In genomic region chr1:43145388-43145787, GRCm38 (mm10) we compare ENCODE assay signal across 27 mouse cellular contexts. TPM values are rescaled to one million over a fixed set of nuclear protein-coding genes. Genes with fewer than 3 reads are reported as not detected.
DNase-seq lines count a peak whose midpoint lies in the region; ATAC-seq and TF ChIP-seq lines count a peak whose summit lies in the region.
"Had no signal": no experiment of that assay in that cellular context is flagged by ENCODE, and none has a peak within 500 bp of the region (broad histone marks: within the 10 kb centered on the region; RNA-seq: fewer than 3 reads in every experiment).

No protein-coding gene starts in this region.

- no peaks in the 10 kb centered on the region for H3K27me3 ChIP-seq in forebrain, embryonic 11.5 days (ENCODE audit: control insufficient read depth, insufficient read depth, low read length)
- no peaks in the 10 kb centered on the region for H3K27me3 ChIP-seq in forebrain, embryonic 10.5 days (ENCODE audit: poor library complexity, severe bottlenecking)
- H3K27me3 ChIP-seq in heart, postnatal 0 days (ENCODE audit: control insufficient read depth, insufficient read depth, low read length) = no peaks in the 10 kb centered on the region
- H3K27me3 ChIP-seq in heart, embryonic 11.5 days (ENCODE audit: control insufficient read depth, insufficient read depth, low read length) = no peaks in the 10 kb centered on the region
- no peaks in the 10 kb centered on the region for H3K27me3 ChIP-seq in intestine, postnatal 0 days (replicated peaks; ENCODE audit: control insufficient read depth, insufficient read depth, low read length)
- no peaks in the 10 kb centered on the region for H3K27me3 ChIP-seq in stomach, postnatal 0 days (ENCODE audit: control insufficient read depth, insufficient read depth, low read length)
- H3K27me3 ChIP-seq in midbrain, embryonic 15.5 days (replicated peaks) = no peaks in the 10 kb centered on the region
- H3K27me3 ChIP-seq: hindbrain, embryonic 15.5 days; kidney, embryonic 15.5 days; limb, embryonic 15.5 days; neural tube, embryonic 12.5 days had no signal

- TF ChIP-seq EP300 in heart, postnatal 0 days (IDR thresholded peaks at IDR 0.05; ENCODE audit: low read depth) = no peak
- no peak for TF ChIP-seq EP300 in stomach, postnatal 0 days (optimal IDR thresholded peaks at IDR 0.05)

- no peak overlapping the region for H3K4me2 ChIP-seq in forebrain, embryonic 11.5 days (ENCODE audit: low read depth, low read length, severe bottlenecking)
- no peak overlapping the region for H3K4me2 ChIP-seq in heart, postnatal 0 days (ENCODE audit: low read depth, low read length)
- H3K4me2 ChIP-seq in heart, embryonic 11.5 days = no peak overlapping the region
- no peak overlapping the region; the same call in 1 of the 2 replicates for H3K4me2 ChIP-seq in intestine, postnatal 0 days (replicated peaks; ENCODE audit: low read depth)
- H3K4me2 ChIP-seq in stomach, postnatal 0 days (replicated peaks; ENCODE audit: low read depth) = no peak overlapping the region
- H3K4me2 ChIP-seq in midbrain, embryonic 15.5 days = no peak overlapping the region
- H3K4me2 ChIP-seq: hindbrain, embryonic 15.5 days; kidney, embryonic 15.5 days; limb, embryonic 15.5 days; lung, embryonic 14.5 days; neural tube, embryonic 12.5 days had no signal

- H3K9me3 ChIP-seq in forebrain, embryonic 11.5 days (ENCODE audit: control insufficient read depth, low read length) = no peaks in the 10 kb centered on the region
- H3K9me3 ChIP-seq in forebrain, embryonic 10.5 days = no peaks in the 10 kb centered on the region
- no peaks in the 10 kb centered on the region for H3K9me3 ChIP-seq in heart, postnatal 0 days (replicated peaks; ENCODE audit: control insufficient read depth, low read length)
- no peaks in the 10 kb centered on the region for H3K9me3 ChIP-seq in heart, embryonic 11.5 days (replicated peaks; ENCODE audit: control insufficient read depth, low read length)
- H3K9me3 ChIP-seq in intestine, postnatal 0 days (ENCODE audit: control insufficient read depth) = no peaks in the 10 kb centered on the region
- no peaks in the 10 kb centered on the region for H3K9me3 ChIP-seq in stomach, postnatal 0 days (ENCODE audit: control insufficient read depth, low read length)
- no peaks in the 10 kb centered on the region for H3K9me3 ChIP-seq in midbrain, embryonic 15.5 days
- H3K9me3 ChIP-seq: hindbrain, embryonic 15.5 days; kidney, embryonic 15.5 days; limb, embryonic 15.5 days; neural tube, embryonic 12.5 days had no signal

- H3K4me1 ChIP-seq in forebrain, embryonic 11.5 days (replicated peaks; ENCODE audit: control insufficient read depth, insufficient read depth, low read length) = no peaks in the 10 kb centered on the region
- H3K4me1 ChIP-seq in forebrain, embryonic 10.5 days = no peaks in the 10 kb centered on the region
- peaks cover 50% of the 10 kb centered on the region for H3K4me1 ChIP-seq in heart, postnatal 0 days (ENCODE audit: control insufficient read depth, insufficient read depth)
- H3K4me1 ChIP-seq in heart, embryonic 11.5 days (ENCODE audit: control insufficient read depth, insufficient read depth, low read length) = peaks cover 21% of the 10 kb centered on the region
- peaks cover 3% of the 10 kb centered on the region; the same call in 1 of the 2 replicates for H3K4me1 ChIP-seq in intestine, postnatal 0 days (replicated peaks; ENCODE audit: control insufficient read depth, insufficient read depth, low read length)
- H3K4me1 ChIP-seq in stomach, postnatal 0 days (replicated peaks; ENCODE audit: control insufficient read depth, insufficient read depth) = no peaks in the 10 kb centered on the region
- H3K4me1 ChIP-seq in midbrain, embryonic 15.5 days = no peaks in the 10 kb centered on the region
- H3K4me1 ChIP-seq: hindbrain, embryonic 15.5 days; limb, embryonic 15.5 days; neural tube, embryonic 12.5 days had no signal

- H3K27ac ChIP-seq in forebrain, embryonic 11.5 days (ENCODE audit: low read depth, low read length) = no peak overlapping the region
- H3K27ac ChIP-seq in forebrain, embryonic 10.5 days = no peak overlapping the region
- H3K27ac ChIP-seq in heart, postnatal 0 days (ENCODE audit: low read depth) = peak overlapping the region; percentile 56
- H3K27ac ChIP-seq in heart, embryonic 11.5 days (ENCODE audit: low read depth, low read length) = no peak overlapping the region
- peak overlapping the region; percentile 57 for H3K27ac ChIP-seq in intestine, postnatal 0 days (ENCODE audit: low read depth, low read length)
- H3K27ac ChIP-seq in stomach, postnatal 0 days (replicated peaks) = peak overlapping the region; percentile 36; the same call in 1 of the 2 replicates
- H3K27ac ChIP-seq in midbrain, embryonic 15.5 days = no peak overlapping the region
- H3K27ac ChIP-seq: gastrocnemius, adult 2 months; hindbrain, embryonic 15.5 days; kidney, embryonic 15.5 days; limb, embryonic 15.5 days; liver, embryonic 14.5 days; neural tube, embryonic 12.5 days had no signal

- 91% methylated on average over 6 of the region's 6 CpGs for WGBS in forebrain, embryonic 11.5 days
- 88% methylated on average over 6 of the region's 6 CpGs for WGBS in forebrain, embryonic 10.5 days
- WGBS in heart, postnatal 0 days = 57% methylated on average over 6 of the region's 6 CpGs
- 80% methylated on average over 6 of the region's 6 CpGs for WGBS in heart, embryonic 11.5 days (ENCODE audit: insufficient replicate concordance)
- 45% methylated on average over 6 of the region's 6 CpGs for WGBS in intestine, postnatal 0 days
- 54% methylated on average over 6 of the region's 6 CpGs for WGBS in stomach, postnatal 0 days
- 86% methylated on average over 6 of the region's 6 CpGs for WGBS in midbrain, embryonic 15.5 days

- H3K4me3 ChIP-seq in forebrain, embryonic 11.5 days (ENCODE audit: low read depth, low read length) = no peak overlapping the region
- H3K4me3 ChIP-seq in forebrain, embryonic 10.5 days = no peak overlapping the region
- no peak overlapping the region for H3K4me3 ChIP-seq in heart, postnatal 0 days (ENCODE audit: low read depth, low read length)
- H3K4me3 ChIP-seq in heart, embryonic 11.5 days (ENCODE audit: low read depth, low read length) = no peak overlapping the region
- H3K4me3 ChIP-seq in intestine, postnatal 0 days (ENCODE audit: low read depth, low read length) = no peak overlapping the region
- H3K4me3 ChIP-seq in stomach, postnatal 0 days (ENCODE audit: low read depth, low read length) = no peak overlapping the region
- no peak overlapping the region for H3K4me3 ChIP-seq in midbrain, embryonic 15.5 days
- H3K4me3 ChIP-seq: erythroblast, embryonic 14.5 days; gastrocnemius, adult 2 months; hindbrain, embryonic 15.5 days; kidney, embryonic 15.5 days; limb, embryonic 15.5 days; neural tube, embryonic 12.5 days had no signal

- ATAC-seq in forebrain, embryonic 11.5 days (replicated peaks; ENCODE audit: low FRiP score) = no peak
- ATAC-seq in heart, postnatal 0 days (ENCODE audit: insufficient read depth, low read depth) = no peak
- no peak for ATAC-seq in heart, embryonic 11.5 days (replicated peaks; ENCODE audit: insufficient number of reproducible peaks, low FRiP score, low TSS enrichment)
- peak; percentile 88 for ATAC-seq in intestine, postnatal 0 days
- peak; percentile 90 for ATAC-seq in stomach, postnatal 0 days (ENCODE audit: low FRiP score, low TSS enrichment)
- ATAC-seq in midbrain, embryonic 15.5 days (replicated peaks) = no peak
- ATAC-seq: forebrain, embryonic 14.5 days had no signal

- peak; percentile 23 for DNase-seq in forebrain, embryonic 11.5 days (ENCODE audit: low spot score)
- no peak for DNase-seq in forebrain, embryonic 10.5 days (ENCODE audit: extremely low spot score, low spot score)
- DNase-seq in heart, postnatal 0 days (ENCODE audit: low spot score) = no peak
- peak; percentile 77 for DNase-seq in stomach, postnatal 0 days (ENCODE audit: low spot score)
- DNase-seq in spleen, adult 18-20 months = no peak
- DNase-seq: adrenal gland, adult 2 months; cerebellum, adult 11-12 months; cerebellum, postnatal 10 days; gastrocnemius, adult 2 months; heart, postnatal 4 days; layer of hippocampus, adult 9-11 months; left cerebral cortex, postnatal 4 days; lung, embryonic 14.5 days; midbrain, embryonic 14.5 days; right cerebral cortex, postnatal 14 days had no signal

- TF ChIP-seq CTCF in heart, postnatal 0 days (IDR thresholded peaks at IDR 0.05; ENCODE audit: low read depth) = no peak
- no peak for TF ChIP-seq CTCF in intestine, postnatal 0 days (IDR thresholded peaks at IDR 0.05; ENCODE audit: low read depth)
- TF ChIP-seq CTCF in stomach, postnatal 0 days (IDR thresholded peaks at IDR 0.05; ENCODE audit: low read depth) = no peak

- no peaks in the 10 kb centered on the region for H3K36me3 ChIP-seq in forebrain, embryonic 11.5 days (ENCODE audit: control insufficient read depth, insufficient read depth, low read length)
- no peaks in the 10 kb centered on the region for H3K36me3 ChIP-seq in forebrain, embryonic 10.5 days (replicated peaks)
- peaks cover 79% of the 10 kb centered on the region for H3K36me3 ChIP-seq in heart, postnatal 0 days (replicated peaks; ENCODE audit: control insufficient read depth, insufficient read depth, low read length)
- H3K36me3 ChIP-seq in heart, embryonic 11.5 days (ENCODE audit: control insufficient read depth, insufficient read depth, low read length) = peaks cover 7% of the 10 kb centered on the region
- H3K36me3 ChIP-seq in intestine, postnatal 0 days (ENCODE audit: control insufficient read depth, insufficient read depth) = peaks cover 47% of the 10 kb centered on the region
- H3K36me3 ChIP-seq in stomach, postnatal 0 days (ENCODE audit: control insufficient read depth, insufficient read depth, low read length) = peaks cover 4% of the 10 kb centered on the region; the same call in 1 of the 2 replicates
- no peaks in the 10 kb centered on the region for H3K36me3 ChIP-seq in midbrain, embryonic 15.5 days (replicated peaks)
- H3K36me3 ChIP-seq: hindbrain, embryonic 15.5 days; neural tube, embryonic 12.5 days had no signal

- H3K9ac ChIP-seq in forebrain, embryonic 11.5 days (ENCODE audit: low read length) = no peak overlapping the region
- 0 out of 2 replicates have a peak overlapping the region, but pooled peaks have one; percentile 33 for H3K9ac ChIP-seq in heart, postnatal 0 days (replicated peaks; ENCODE audit: low read depth, low read length)
- H3K9ac ChIP-seq in heart, embryonic 11.5 days (ENCODE audit: low read depth, low read length) = no peak overlapping the region
- H3K9ac ChIP-seq in intestine, postnatal 0 days (ENCODE audit: low read depth, low read length) = no peak overlapping the region
- H3K9ac ChIP-seq in stomach, postnatal 0 days (ENCODE audit: low read length) = no peak overlapping the region
- no peak overlapping the region for H3K9ac ChIP-seq in midbrain, embryonic 15.5 days
- H3K9ac ChIP-seq: hindbrain, embryonic 15.5 days; kidney, embryonic 15.5 days; limb, embryonic 15.5 days; liver, embryonic 14.5 days; lung, embryonic 14.5 days; neural tube, embryonic 12.5 days had no signal

RNA-seq across cellular contexts. Expression of gene AI597479, which starts 46.9 kb away (rescaled TPM):
- 38.3 and 41.8 TPM in 2 replicates for polyA plus RNA-seq in forebrain, embryonic 11.5 days (2014; fragmentation: Nextera tagmentation; extraction: Ambion mirVana)
- 40.5 and 44.1 TPM in 2 replicates for polyA plus RNA-seq in forebrain, embryonic 10.5 days (2016; fragmentation: Nextera tagmentation; extraction: Ambion mirVana)
- 14.8 and 18.5 TPM in 2 replicates for total RNA-seq in heart, postnatal 0 days (2014; rRNA removed; ENCODE audit: low replicate concordance)
- polyA plus RNA-seq in heart, postnatal 0 days (2015; fragmentation: Nextera tagmentation; extraction: Ambion mirVana) = 15.4 and 17.1 TPM in 2 replicates
- polyA plus RNA-seq in heart, embryonic 11.5 days (2014; fragmentation: Nextera tagmentation; extraction: Ambion mirVana) = 22.4 and 29.8 TPM in 2 replicates
- 8.6 TPM in 2 replicates for polyA plus RNA-seq in intestine, postnatal 0 days (2015; fragmentation: Nextera tagmentation; extraction: Ambion mirVana)
- polyA plus RNA-seq in stomach, postnatal 0 days (2015; fragmentation: Nextera tagmentation; extraction: Ambion mirVana) = 10.7 and 11.2 TPM in 2 replicates
- polyA plus RNA-seq in midbrain, embryonic 15.5 days (2015; fragmentation: Nextera tagmentation; extraction: Ambion mirVana) = 54.0 and 54.5 TPM in 2 replicates

RNA-seq across cellular contexts. Expression of gene Tgfbrap1, which starts 47.0 kb away (rescaled TPM):
- polyA plus RNA-seq in forebrain, embryonic 11.5 days (2014; fragmentation: Nextera tagmentation; extraction: Ambion mirVana) = 17.3 and 17.6 TPM in 2 replicates
- 13.2 and 13.6 TPM in 2 replicates for polyA plus RNA-seq in forebrain, embryonic 10.5 days (2016; fragmentation: Nextera tagmentation; extraction: Ambion mirVana)
- total RNA-seq in heart, postnatal 0 days (2014; rRNA removed; ENCODE audit: low replicate concordance) = 8.7 and 18.7 TPM in 2 replicates
- polyA plus RNA-seq in heart, postnatal 0 days (2015; fragmentation: Nextera tagmentation; extraction: Ambion mirVana) = 3.6 and 4.5 TPM in 2 replicates
- polyA plus RNA-seq in heart, embryonic 11.5 days (2014; fragmentation: Nextera tagmentation; extraction: Ambion mirVana) = 8.6 and 8.7 TPM in 2 replicates
- 6.1 and 6.8 TPM in 2 replicates for polyA plus RNA-seq in intestine, postnatal 0 days (2015; fragmentation: Nextera tagmentation; extraction: Ambion mirVana)
- polyA plus RNA-seq in stomach, postnatal 0 days (2015; fragmentation: Nextera tagmentation; extraction: Ambion mirVana) = 4.6 and 5.7 TPM in 2 replicates
- polyA plus RNA-seq in midbrain, embryonic 15.5 days (2015; fragmentation: Nextera tagmentation; extraction: Ambion mirVana) = 19.1 and 19.5 TPM in 2 replicates

RNA-seq across cellular contexts. Expression of gene Fhl2, which starts 51.4 kb away (rescaled TPM):
- polyA plus RNA-seq in forebrain, embryonic 11.5 days (2014; fragmentation: Nextera tagmentation; extraction: Ambion mirVana) = 4.0 and 4.6 TPM in 2 replicates
- 4.6 and 4.7 TPM in 2 replicates for polyA plus RNA-seq in forebrain, embryonic 10.5 days (2016; fragmentation: Nextera tagmentation; extraction: Ambion mirVana)
- total RNA-seq in heart, postnatal 0 days (2014; rRNA removed; ENCODE audit: low replicate concordance) = 2,555 and 2,942 TPM in 2 replicates
- polyA plus RNA-seq in heart, postnatal 0 days (2015; fragmentation: Nextera tagmentation; extraction: Ambion mirVana) = 974 and 1,129 TPM in 2 replicates
- 181 and 186 TPM in 2 replicates for polyA plus RNA-seq in heart, embryonic 11.5 days (2014; fragmentation: Nextera tagmentation; extraction: Ambion mirVana)
- 55.3 and 57.8 TPM in 2 replicates for polyA plus RNA-seq in intestine, postnatal 0 days (2015; fragmentation: Nextera tagmentation; extraction: Ambion mirVana)
- polyA plus RNA-seq in stomach, postnatal 0 days (2015; fragmentation: Nextera tagmentation; extraction: Ambion mirVana) = 124 and 126 TPM in 2 replicates
- 24.7 and 25.7 TPM in 2 replicates for polyA plus RNA-seq in midbrain, embryonic 15.5 days (2015; fragmentation: Nextera tagmentation; extraction: Ambion mirVana)
- total RNA-seq: megakaryocyte-erythroid progenitor cell, adult 5-6 weeks; MEL had no signal
- polyA plus RNA-seq: erythroblast, embryonic 14.5 days had no signal

Comparison
In these comparisons a context has a peak if more than half of its experiments do, and no peak if none do; other contexts are left out.
1. DNase-seq: peak in forebrain, embryonic 11.5 days (single experiment) and stomach, postnatal 0 days (single experiment); none in forebrain, embryonic 10.5 days (single experiment), heart, postnatal 0 days (single experiment) and spleen, adult 18-20 months (0 of 2).
2. H3K27ac ChIP-seq: peak in heart, postnatal 0 days (single experiment), intestine, postnatal 0 days (single experiment) and stomach, postnatal 0 days (single experiment); none in forebrain, embryonic 11.5 days (single experiment), forebrain, embryonic 10.5 days (single experiment), heart, embryonic 11.5 days (single experiment) and midbrain, embryonic 15.5 days (single experiment).
3. ATAC-seq: peak in intestine, postnatal 0 days (single experiment) and stomach, postnatal 0 days (single experiment); none in forebrain, embryonic 11.5 days (single experiment), heart, postnatal 0 days (single experiment), heart, embryonic 11.5 days (single experiment) and midbrain, embryonic 15.5 days (single experiment).